Mouse (Mus musculus): ENCODE measurements around the gene Rtn1.

DNA sequence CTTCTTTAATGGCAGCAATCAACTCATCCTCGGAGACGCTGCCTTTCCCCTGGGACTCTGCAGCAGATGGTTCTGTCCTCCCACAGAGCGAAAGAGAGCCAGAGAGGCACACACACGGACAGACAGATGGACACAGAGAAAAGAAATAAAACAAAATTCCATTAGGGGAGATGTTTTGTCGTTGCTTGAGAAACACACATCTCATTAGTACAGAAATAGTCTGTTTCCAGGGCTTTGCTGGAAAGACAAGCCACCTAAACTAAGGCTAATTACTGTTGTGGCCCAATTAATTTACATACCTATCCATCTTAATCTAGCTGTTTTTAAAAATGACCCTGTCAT is 104.5 kb downstream of the Rtn1 start:
- TF ChIP-seq CTCF (IDR thresholded peaks at IDR 0.05; ENCODE audit: low read depth, low read length), result no peak
- TF ChIP-seq POLR2AphosphoS5 (IDR thresholded peaks at IDR 0.05; ENCODE audit: insufficient replicate concordance, low read depth, low read length), result no peak
- no peak for TF ChIP-seq TAL1 (conservative IDR thresholded peaks at IDR 0.05; ENCODE audit: low read depth, low read length)
- no peak for TF ChIP-seq GATA1 (IDR thresholded peaks at IDR 0.05; ENCODE audit: borderline replicate concordance, low read length)
